Mouse (Mus musculus): ENCODE results near the gene Apoc2. TPM values are rescaled to one million over a fixed set of nuclear protein-coding genes. Genes with fewer than 3 reads are reported as not detected.

Apoc2 gene
- polyA plus RNA-seq, 1 experiment from 2014 or later: 463 TPM

GRCm38 (mm10) chr7:19673083-19673699 lies 4.5 kb downstream of the Apoc2 start:
- H3K4me3 ChIP-seq (ENCODE audit: low read length): no peak overlapping the region
- H3K4me2 ChIP-seq (ENCODE audit: low read depth, low read length): no peak overlapping the region
- H3K9ac ChIP-seq (ENCODE audit: low read depth, low read length): no peak overlapping the region
- no peak overlapping the region for H3K27ac ChIP-seq (ENCODE audit: low read length)
- ATAC-seq: no peak
- WGBS: 63% methylated on average over 14 of the region's 14 CpGs
- H3K9me3 ChIP-seq (ENCODE audit: control insufficient read depth, low read length): no peaks in the 10 kb centered on the region
- H3K4me1 ChIP-seq (ENCODE audit: control insufficient read depth, insufficient read depth, low read length): peaks cover 14% of the 10 kb centered on the region; the same call in 1 of the 2 replicates
- no peaks in the 10 kb centered on the region for H3K36me3 ChIP-seq (ENCODE audit: control insufficient read depth, insufficient read depth, low read length)
- H3K27me3 ChIP-seq (replicated peaks; ENCODE audit: control insufficient read depth, insufficient read depth, low read length): no peaks in the 10 kb centered on the region

- no peaks in the 10 kb centered on the region for H3K9me3 ChIP-seq (ENCODE audit: control insufficient read depth, low read length)
- 0 out of 2 replicates have a peak, but pooled peaks cover 5% of the 10 kb centered on the region for H3K4me1 ChIP-seq (ENCODE audit: control insufficient read depth, insufficient read depth, low read length)
- WGBS: 76% methylated on average over 10 of the region's 10 CpGs
- no peaks in the 10 kb centered on the region for H3K36me3 ChIP-seq (ENCODE audit: control insufficient read depth, insufficient read depth, low read length)
- no peak overlapping the region for H3K27ac ChIP-seq (ENCODE audit: low read length)
- H3K4me3 ChIP-seq (ENCODE audit: low read length): no peak overlapping the region
- H3K27me3 ChIP-seq (replicated peaks; ENCODE audit: control insufficient read depth, insufficient read depth, low read length): no peaks in the 10 kb centered on the region
- H3K4me2 ChIP-seq (ENCODE audit: low read depth, low read length): no peak overlapping the region
- ATAC-seq: no peak
- no peak overlapping the region for H3K9ac ChIP-seq (ENCODE audit: low read depth, low read length)
Measured at GRCm38 (mm10) chr7:19671511-19671910, 6.2 kb downstream of the Apoc2 start.

GRCm38 (mm10) chr7:19668947-19669721 lies 8.6 kb downstream of the Apoc2 start:
- H3K4me3 ChIP-seq (ENCODE audit: low read length): no peak overlapping the region
- H3K36me3 ChIP-seq (ENCODE audit: control insufficient read depth, insufficient read depth, low read length): no peaks in the 10 kb centered on the region
- peak; percentile 83 for ATAC-seq
- H3K9ac ChIP-seq (ENCODE audit: low read depth, low read length): peak overlapping the region; percentile 63
- no peaks in the 10 kb centered on the region for H3K27me3 ChIP-seq (replicated peaks; ENCODE audit: control insufficient read depth, insufficient read depth, low read length)
- H3K4me2 ChIP-seq (ENCODE audit: low read depth, low read length): peak overlapping the region; percentile 39
- H3K27ac ChIP-seq (ENCODE audit: low read length): peak overlapping the region; percentile 84
- 7% methylated on average over 10 of the region's 10 CpGs for WGBS
- H3K9me3 ChIP-seq (ENCODE audit: control insufficient read depth, low read length): no peaks in the 10 kb centered on the region
- H3K4me1 ChIP-seq (ENCODE audit: control insufficient read depth, insufficient read depth, low read length): peaks cover 11% of the 10 kb centered on the region

GRCm38 (mm10) chr7:19667434-19667833 lies 10.3 kb downstream of the Apoc2 start:
- ATAC-seq: no peak
- Histone ChIP-seq H3K27me3 (replicated peaks; ENCODE audit: control insufficient read depth, insufficient read depth, low read length) (no peaks in the 10 kb centered on the region), H3K4me3 (ENCODE audit: low read length) (no peak overlapping the region), H3K9ac (ENCODE audit: low read depth, low read length) (no peak overlapping the region), H3K4me1 (ENCODE audit: control insufficient read depth, insufficient read depth, low read length) (peaks cover 20% of the 10 kb centered on the region), H3K4me2 (ENCODE audit: low read depth, low read length) (no peak overlapping the region), H3K9me3 (ENCODE audit: control insufficient read depth, low read length) (no peaks in the 10 kb centered on the region), H3K36me3 (ENCODE audit: control insufficient read depth, insufficient read depth, low read length) (no peaks in the 10 kb centered on the region), H3K27ac (ENCODE audit: low read length) (no peak overlapping the region)
- WGBS: 68% methylated on average over 2 of the region's 2 CpGs

- ATAC-seq: no peak
- Histone ChIP-seq H3K9me3 (ENCODE audit: control insufficient read depth, low read length) (no peaks in the 10 kb centered on the region), H3K27ac (ENCODE audit: low read length) (no peak overlapping the region), H3K9ac (ENCODE audit: low read depth, low read length) (no peak overlapping the region), H3K4me1 (ENCODE audit: control insufficient read depth, insufficient read depth, low read length) (peaks cover 20% of the 10 kb centered on the region), H3K27me3 (replicated peaks; ENCODE audit: control insufficient read depth, insufficient read depth, low read length) (no peaks in the 10 kb centered on the region), H3K4me3 (ENCODE audit: low read length) (no peak overlapping the region), H3K36me3 (ENCODE audit: control insufficient read depth, insufficient read depth, low read length) (no peaks in the 10 kb centered on the region), H3K4me2 (ENCODE audit: low read depth, low read length) (no peak overlapping the region)
- 69% methylated on average over 3 of the region's 3 CpGs for WGBS
Measured at GRCm38 (mm10) chr7:19666750-19667149, 11.0 kb downstream of the Apoc2 start.

GRCm38 (mm10) chr7:19664955-19665841 lies 12.5 kb downstream of the Apoc2 start, which contains the start of gene Clptm1:
Gene Clptm1 (minus strand): TSS chr7:19665033.
- under 1% methylated on average over 62 of the region's 63 CpGs for WGBS
- H3K36me3 ChIP-seq (ENCODE audit: control insufficient read depth, insufficient read depth, low read length): peaks cover under 1% of the 10 kb centered on the region
- peaks cover 20% of the 10 kb centered on the region for H3K4me1 ChIP-seq (ENCODE audit: control insufficient read depth, insufficient read depth, low read length)
- H3K9ac ChIP-seq (ENCODE audit: low read depth, low read length): peak within 1 kb of the TSS; percentile 97
- H3K27me3 ChIP-seq (replicated peaks; ENCODE audit: control insufficient read depth, insufficient read depth, low read length): no peaks in the 10 kb centered on the region
- H3K27ac ChIP-seq (ENCODE audit: low read length): peak within 1 kb of the TSS; percentile 94
- H3K4me2 ChIP-seq (ENCODE audit: low read depth, low read length): peak within 1 kb of the TSS; percentile 89
- ATAC-seq: peak; percentile 81
- H3K9me3 ChIP-seq (ENCODE audit: control insufficient read depth, low read length): no peaks in the 10 kb centered on the region
- peak within 1 kb of the TSS; percentile 99 for H3K4me3 ChIP-seq (ENCODE audit: low read length)

- Histone ChIP-seq H3K36me3 (ENCODE audit: control insufficient read depth, insufficient read depth, low read length) (peaks cover 4% of the 10 kb centered on the region), H3K4me1 (ENCODE audit: control insufficient read depth, insufficient read depth, low read length) (peaks cover 15% of the 10 kb centered on the region), H3K9ac (ENCODE audit: low read depth, low read length) (peak overlapping the region; percentile 97), H3K4me2 (ENCODE audit: low read depth, low read length) (peak overlapping the region; percentile 89), H3K4me3 (ENCODE audit: low read length) (peak overlapping the region; percentile 99), H3K27ac (ENCODE audit: low read length) (peak overlapping the region; percentile 60), H3K9me3 (ENCODE audit: control insufficient read depth, low read length) (no peaks in the 10 kb centered on the region), H3K27me3 (replicated peaks; ENCODE audit: control insufficient read depth, insufficient read depth, low read length) (no peaks in the 10 kb centered on the region)
- peak; percentile 38; the same call in 1 of the 2 replicates for ATAC-seq
- under 1% methylated on average over 37 of the region's 37 CpGs for WGBS
Measured at GRCm38 (mm10) chr7:19664455-19664954, 13.2 kb downstream of the Apoc2 start.

- Histone ChIP-seq H3K27me3 (replicated peaks; ENCODE audit: control insufficient read depth, insufficient read depth, low read length) (no peaks in the 10 kb centered on the region), H3K27ac (ENCODE audit: low read length) (no peak overlapping the region), H3K9ac (ENCODE audit: low read depth, low read length) (peak overlapping the region; percentile 97), H3K4me2 (ENCODE audit: low read depth, low read length) (peak overlapping the region; percentile 89), H3K9me3 (ENCODE audit: control insufficient read depth, low read length) (no peaks in the 10 kb centered on the region), H3K4me1 (ENCODE audit: control insufficient read depth, insufficient read depth, low read length) (peaks cover 15% of the 10 kb centered on the region), H3K4me3 (ENCODE audit: low read length) (peak overlapping the region; percentile 99), H3K36me3 (ENCODE audit: control insufficient read depth, insufficient read depth, low read length) (peaks cover 4% of the 10 kb centered on the region)
- ATAC-seq: 0 out of 2 replicates have a peak, but pooled peaks have one; percentile 10
- 10% methylated on average over 8 of the region's 8 CpGs for WGBS
Measured at GRCm38 (mm10) chr7:19663940-19664339, 13.8 kb downstream of the Apoc2 start.

GRCm38 (mm10) chr7:19652614-19653013 lies 25.1 kb downstream of the Apoc2 start:
- Histone ChIP-seq H3K36me3 (ENCODE audit: control insufficient read depth, insufficient read depth, low read length) (peaks cover 9% of the 10 kb centered on the region; the same call in 1 of the 2 replicates), H3K27me3 (replicated peaks; ENCODE audit: control insufficient read depth, insufficient read depth, low read length) (no peaks in the 10 kb centered on the region), H3K4me2 (ENCODE audit: low read depth, low read length) (no peak overlapping the region), H3K4me1 (ENCODE audit: control insufficient read depth, insufficient read depth, low read length) (no peaks in the 10 kb centered on the region), H3K27ac (ENCODE audit: low read length) (no peak overlapping the region), H3K9ac (ENCODE audit: low read depth, low read length) (no peak overlapping the region), H3K4me3 (ENCODE audit: low read length) (no peak overlapping the region), H3K9me3 (ENCODE audit: control insufficient read depth, low read length) (no peaks in the 10 kb centered on the region)
- 94% methylated on average over 2 of the region's 2 CpGs for WGBS
- ATAC-seq: no peak
